Mouse (Mus musculus) intestine, postnatal 0 days (tissue): ENCODE results near the gene Gm21440. TPM values are rescaled to one million over a fixed set of nuclear protein-coding genes. Genes with fewer than 3 reads are reported as not detected.
"Not testable (repeated sequence)": the region's sequence is repeated elsewhere in the genome, so short reads cannot be mapped to it uniquely, and the experiment has no call there.

Source experiments
- ATAC-seq: fragments of 200-750 bp; cut with Nextera tagmentation; 2 replicates; pipeline ENCODE4 v1.8.0; 2017; ENCODE audit warnings: mild to moderate bottlenecking, moderate TSS enrichment, moderate library complexity
- H3K27ac ChIP-seq: fragments of 300-500 bp; sonication (generic); 2 replicates; pipeline ENCODE4 v1.5.1; 2014; ENCODE audit warnings: mild to moderate bottlenecking, low read depth, low read length, moderate library complexity
- H3K27me3 ChIP-seq: fragments of 300-500 bp; sonication (generic); replicated peaks from 2 replicates; pipeline ENCODE4 v1.6.1; 2014; ENCODE audit warnings: low read length, mixed read lengths; ENCODE audit not compliant: control insufficient read depth, insufficient read depth
- H3K36me3 ChIP-seq: fragments of 300-500 bp; sonication (generic); 2 replicates; pipeline ENCODE4 v1.6.1; 2014; ENCODE audit warnings: mild to moderate bottlenecking, moderate library complexity; ENCODE audit not compliant: control insufficient read depth, insufficient read depth
- H3K4me1 ChIP-seq: fragments of 300-500 bp; sonication (generic); replicated peaks from 2 replicates; pipeline ENCODE4 v1.6.1; 2014; ENCODE audit warnings: antibody characterized with exemption, low read length, mixed read lengths; ENCODE audit not compliant: control insufficient read depth, insufficient read depth
- H3K4me2 ChIP-seq: fragments of 300-500 bp; sonication (generic); replicated peaks from 2 replicates; pipeline ENCODE4 v1.6.1; 2014; ENCODE audit warnings: low read depth, mild to moderate bottlenecking, moderate library complexity
- H3K4me3 ChIP-seq: fragments of 300-500 bp; sonication (generic); 2 replicates; pipeline ENCODE4 v1.5.1; 2014; ENCODE audit warnings: low read depth, low read length
- H3K9ac ChIP-seq: fragments of 300-500 bp; sonication (generic); 2 replicates; pipeline ENCODE4 v1.6.1; 2014; ENCODE audit warnings: mild to moderate bottlenecking, low read depth, low read length
- H3K9me3 ChIP-seq: fragments of 300-500 bp; sonication (generic); 2 replicates; pipeline ENCODE4 v1.6.1; 2016; ENCODE audit warnings: mixed run types; ENCODE audit not compliant: control insufficient read depth
- WGBS: fragments of 180-500 bp; shearing (Covaris S2); extraction: QIAGEN DNeasy Blood & Tissue Kit; methylation state at CpG from one replicate; pipeline ENCODE4 v1.1.7; 2014; 5-methylcytosine and 5-hydroxymethylcytosine counted together
- polyA plus RNA-seq: library from polyadenylated mRNA; unstranded; fragments of >200 nt; fragmentation: Nextera tagmentation; extraction: Ambion mirVana; gene quantifications from 2 replicates; pipeline ENCODE4 v1.2.1, GENCODE M21; 2015

Gene Gm21440
- not detected in 2 replicates for polyA plus RNA-seq

DNA sequence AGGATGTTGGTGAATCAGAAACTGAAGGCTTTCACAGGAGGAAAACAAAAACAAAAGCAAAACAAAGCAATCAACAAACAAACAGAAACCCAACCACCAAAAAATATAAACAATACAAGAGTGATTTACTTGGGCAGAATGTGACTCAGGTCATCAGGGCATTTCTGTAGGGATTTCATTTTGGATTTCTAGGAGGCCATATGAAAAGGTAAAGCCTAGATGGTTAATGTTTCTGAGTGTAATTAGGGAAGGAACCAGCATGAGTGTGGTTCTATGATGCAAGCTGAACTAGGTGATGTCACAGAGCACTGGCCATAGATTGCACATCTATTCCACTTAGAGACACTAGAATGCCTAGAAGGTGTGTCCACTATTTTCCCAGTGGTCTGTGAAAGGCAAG lies at the start of gene Gm21440, which contains the start of gene Gm21454:
Gm21440 (plus strand) TSS at position 301 of the 400 bp plus-strand sequence.
Gm21454 (plus strand) TSS at position 352 of the 400 bp plus-strand sequence.
- not testable (repeated sequence) for ATAC-seq, H3K27ac ChIP-seq, H3K4me3 ChIP-seq, H3K27me3 ChIP-seq, H3K4me1 ChIP-seq, H3K9me3 ChIP-seq, H3K9ac ChIP-seq, H3K36me3 ChIP-seq, H3K4me2 ChIP-seq

DNA sequence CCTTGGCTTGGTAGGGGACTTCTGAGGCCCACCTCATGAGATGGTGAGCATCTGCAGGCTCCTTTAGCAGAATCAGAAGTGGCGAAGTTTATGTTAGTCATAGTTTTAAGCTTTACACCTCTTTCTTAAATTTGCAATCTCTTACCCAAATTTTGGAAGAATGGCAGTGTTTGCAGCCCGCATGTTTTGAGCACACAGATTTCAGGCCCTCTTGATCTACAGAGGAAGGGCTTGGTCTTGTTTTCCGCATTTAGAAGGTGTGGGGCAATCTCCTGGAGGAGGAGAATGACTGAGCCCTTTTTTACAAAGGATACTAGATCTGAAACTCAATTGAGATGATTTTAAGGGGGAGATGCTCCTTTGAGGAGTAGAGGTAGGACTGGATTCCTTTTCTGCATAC lies 28.4 kb upstream of the Gm21440 start, which contains the start of gene Gm21828:
Gm21828 (minus strand) TSS at position 101 of the 400 bp plus-strand sequence.
- not testable (repeated sequence) for ATAC-seq, H3K36me3 ChIP-seq

More for the DNA sequence above, 28.4 kb upstream of the Gm21440 start, which contains the start of gene Gm21828:
- not testable (repeated sequence) for H3K4me1 ChIP-seq, H3K9ac ChIP-seq, H3K9me3 ChIP-seq, H3K27ac ChIP-seq, H3K4me2 ChIP-seq, H3K27me3 ChIP-seq, H3K4me3 ChIP-seq
- WGBS = no CpG with 5 or more reads among the region's 3 CpGs

Other genes with a start within 250 kb of the Gm21440 start
- not detected in 2 replicates for gene Gm20807, start 209.5 kb upstream of the Gm21440 start, polyA plus RNA-seq
- gene Gm21891, start 118.9 kb upstream of the Gm21440 start, polyA plus RNA-seq = not detected in 2 replicates
- gene Gm21425, start 90.4 kb upstream of the Gm21440 start, polyA plus RNA-seq = not detected in 2 replicates
- not detected in 2 replicates for gene Gm21828, start 28.5 kb upstream of the Gm21440 start, polyA plus RNA-seq
- gene Gm21454, start 51 bp downstream of the Gm21440 start, polyA plus RNA-seq = not detected in 2 replicates
- not detected in 2 replicates for gene Gm21725, start 96.7 kb downstream of the Gm21440 start, polyA plus RNA-seq
- gene Gm21866, start 213.2 kb downstream of the Gm21440 start, polyA plus RNA-seq = not detected in 2 replicates
- not detected in 2 replicates for gene Gm20773, start 241.6 kb downstream of the Gm21440 start, polyA plus RNA-seq